Mouse (Mus musculus) stomach, embryonic 14.5 days (tissue): ENCODE measurements around the gene B3galt6. TPM values are rescaled to one million over a fixed set of nuclear protein-coding genes. Genes with fewer than 3 reads are reported as not detected.

Experiments
- ATAC-seq: fragments of 200-750 bp; cut with Nextera tagmentation; 2 replicates; pipeline ENCODE4 v1.8.0; 2017; ENCODE audit warnings: low read depth, moderate TSS enrichment; ENCODE audit not compliant: insufficient number of reproducible peaks, insufficient read depth, low FRiP score
- H3K27ac ChIP-seq: fragments of 300-500 bp; sonication (generic); 2 replicates; pipeline ENCODE4 v1.5.1; 2014; ENCODE audit warnings: mild to moderate bottlenecking, low read length, moderate library complexity, mixed read lengths
- H3K27me3 ChIP-seq: fragments of 300-500 bp; sonication (generic); 2 replicates; pipeline ENCODE4 v1.6.1; 2014; ENCODE audit warnings: low read length, control low read depth, mixed read lengths; ENCODE audit not compliant: control insufficient read depth, insufficient read depth
- H3K36me3 ChIP-seq: fragments of 300-500 bp; sonication (generic); 2 replicates; pipeline ENCODE4 v1.6.1; 2014; ENCODE audit warnings: mild to moderate bottlenecking, control low read depth, low read length, moderate library complexity, mixed read lengths; ENCODE audit not compliant: control insufficient read depth, insufficient read depth
- H3K4me1 ChIP-seq: fragments of 300-500 bp; sonication (generic); 2 replicates; pipeline ENCODE4 v1.6.1; 2014; ENCODE audit warnings: low read length, control low read depth, mixed read lengths; ENCODE audit not compliant: control insufficient read depth, insufficient read depth
- H3K4me2 ChIP-seq: fragments of 300-500 bp; sonication (generic); replicated peaks from 2 replicates; pipeline ENCODE4 v1.6.1; 2014; ENCODE audit warnings: low read depth, low read length, control low read depth
- H3K4me3 ChIP-seq: fragments of 300-500 bp; sonication (generic); 2 replicates; pipeline ENCODE4 v1.5.1; 2014; ENCODE audit warnings: low read depth, low read length, control low read depth
- H3K9ac ChIP-seq: fragments of 300-500 bp; sonication (generic); replicated peaks from 2 replicates; pipeline ENCODE4 v1.6.1; 2014; ENCODE audit warnings: low read depth, mild to moderate bottlenecking, control low read depth, low read length, moderate library complexity, mixed read lengths
- H3K9me3 ChIP-seq: fragments of 300-500 bp; sonication (generic); 2 replicates; pipeline ENCODE4 v1.6.1; 2016; ENCODE audit warnings: low read depth, low read length, control low read depth; ENCODE audit not compliant: control insufficient read depth
- WGBS: fragments of 180-500 bp; shearing (Covaris S2); extraction: QIAGEN DNeasy Blood & Tissue Kit; methylation state at CpG from one replicate; pipeline ENCODE4 v1.1.7; 2014; 5-methylcytosine and 5-hydroxymethylcytosine counted together
- polyA plus RNA-seq: library from polyadenylated mRNA; unstranded; fragments of >200 nt; fragmentation: Nextera tagmentation; extraction: Ambion mirVana; gene quantifications from 2 replicates; pipeline ENCODE4 v1.2.1, GENCODE M21; 2014

The B3galt6 gene
- polyA plus RNA-seq, 1 experiment from 2014 or later, result 18.6 TPM

GRCm38 (mm10) chr4:156030651-156031118, 38.2 kb upstream of the B3galt6 start:
- Histone ChIP-seq H3K36me3 (peaks cover 4% of the 10 kb centered on the region; the same call in 1 of the 2 replicates), H3K27ac (0 out of 2 replicates have a peak overlapping the region, but pooled peaks have one; percentile 7), H3K27me3 (0 out of 2 replicates have a peak, but pooled peaks cover 7% of the 10 kb centered on the region), H3K9ac (peak overlapping the region; percentile 37), H3K4me2 (peak overlapping the region; percentile 64), H3K4me3 (peak overlapping the region; percentile 46), H3K9me3 (no peaks in the 10 kb centered on the region), H3K4me1 (peaks cover 15% of the 10 kb centered on the region)
- no peak for ATAC-seq
- WGBS, result 41% methylated on average over 9 of the region's 9 CpGs

DNA sequence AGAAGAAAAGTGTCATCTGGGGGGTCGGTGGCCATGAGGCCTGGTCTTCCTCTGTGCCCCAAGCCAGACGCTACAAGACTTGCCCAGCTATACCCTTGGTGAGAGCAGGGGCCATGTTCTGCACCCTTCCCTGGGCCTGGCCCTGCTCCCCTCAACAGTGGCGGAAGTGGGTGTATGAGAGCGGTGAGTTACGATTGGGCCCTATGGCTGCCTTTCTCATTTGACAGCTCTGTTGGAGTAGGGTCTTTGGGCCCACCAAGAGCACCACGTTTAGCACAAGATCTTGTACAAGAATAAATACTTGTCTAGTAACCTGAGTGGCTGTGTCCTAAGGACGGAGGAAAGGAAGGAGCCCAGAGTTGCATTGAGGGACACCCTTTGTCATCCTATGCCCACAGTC, 36.1 kb upstream of the B3galt6 start:
- H3K4me2 ChIP-seq, result no peak overlapping the region
- no peak for ATAC-seq
- H3K27ac ChIP-seq, result no peak overlapping the region
- WGBS, result 91% methylated on average over 7 of the region's 7 CpGs
- H3K27me3 ChIP-seq, result no peaks in the 10 kb centered on the region
- H3K4me3 ChIP-seq, result no peak overlapping the region
- no peak overlapping the region for H3K9ac ChIP-seq
- no peaks in the 10 kb centered on the region for H3K9me3 ChIP-seq
- H3K36me3 ChIP-seq, result peaks cover 4% of the 10 kb centered on the region; the same call in 1 of the 2 replicates
- H3K4me1 ChIP-seq, result peaks cover 15% of the 10 kb centered on the region

GRCm38 (mm10) chr4:156026013-156026412, 33.6 kb upstream of the B3galt6 start, which contains the start of gene Tnfrsf18:
Gene Tnfrsf18, plus strand, starts transcription at chr4:156026164.
- Histone ChIP-seq H3K27ac (no peak within 1 kb of the TSS), H3K4me1 (peaks cover 7% of the 10 kb centered on the region; the same call in 1 of the 2 replicates), H3K27me3 (no peaks in the 10 kb centered on the region), H3K9me3 (no peaks in the 10 kb centered on the region), H3K4me2 (no peak within 1 kb of the TSS), H3K36me3 (peaks cover 4% of the 10 kb centered on the region; the same call in 1 of the 2 replicates), H3K9ac (no peak within 1 kb of the TSS), H3K4me3 (no peak within 1 kb of the TSS)
- WGBS, result 41% methylated on average over 4 of the region's 4 CpGs
- peak; percentile 14; the same call in 1 of the 2 replicates for ATAC-seq

DNA sequence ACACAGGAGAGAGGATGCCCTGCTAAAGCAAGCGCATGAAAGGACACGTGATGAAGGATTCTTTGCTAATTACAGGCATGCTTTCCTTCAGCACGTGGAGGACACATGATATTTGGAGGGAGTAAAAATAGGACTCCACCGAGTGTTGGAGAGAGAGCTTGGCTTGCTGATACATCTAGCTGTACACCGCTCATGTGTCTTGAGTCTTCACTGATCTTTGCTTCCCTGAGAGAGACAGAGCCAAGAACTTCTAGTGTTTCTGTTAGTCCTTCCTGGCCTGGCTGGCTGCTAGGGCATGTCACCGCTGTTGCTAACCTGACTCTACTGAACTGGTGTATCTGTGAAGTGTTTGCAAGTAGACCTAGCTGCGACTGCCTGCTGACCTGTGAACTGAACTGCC, 31.7 kb upstream of the B3galt6 start:
- ATAC-seq, result no peak
- WGBS, result 88% methylated on average over 7 of the region's 7 CpGs
- Histone ChIP-seq H3K27me3 (no peaks in the 10 kb centered on the region), H3K4me3 (no peak overlapping the region), H3K4me2 (no peak overlapping the region), H3K9me3 (no peaks in the 10 kb centered on the region), H3K36me3 (peaks cover 4% of the 10 kb centered on the region; the same call in 1 of the 2 replicates), H3K27ac (no peak overlapping the region), H3K4me1 (no peaks in the 10 kb centered on the region), H3K9ac (no peak overlapping the region)

- Histone ChIP-seq H3K27ac (no peak overlapping the region), H3K4me3 (no peak overlapping the region), H3K9ac (no peak overlapping the region), H3K27me3 (no peaks in the 10 kb centered on the region), H3K9me3 (no peaks in the 10 kb centered on the region), H3K36me3 (peaks cover 4% of the 10 kb centered on the region; the same call in 1 of the 2 replicates), H3K4me2 (no peak overlapping the region), H3K4me1 (no peaks in the 10 kb centered on the region)
- 79% methylated on average over 9 of the region's 9 CpGs for WGBS
- no peak for ATAC-seq
These were observed 31.1 kb upstream of the B3galt6 start for GRCm38 (mm10) chr4:156023520-156023919.

GRCm38 (mm10) chr4:156021942-156022419, 29.5 kb upstream of the B3galt6 start:
- no peak overlapping the region for H3K27ac ChIP-seq
- H3K27me3 ChIP-seq, result no peaks in the 10 kb centered on the region
- H3K4me2 ChIP-seq, result no peak overlapping the region
- 52% methylated on average over 9 of the region's 9 CpGs for WGBS
- no peak for ATAC-seq
- H3K9ac ChIP-seq, result no peak overlapping the region
- no peaks in the 10 kb centered on the region for H3K9me3 ChIP-seq
- no peaks in the 10 kb centered on the region for H3K4me1 ChIP-seq
- H3K4me3 ChIP-seq, result no peak overlapping the region
- H3K36me3 ChIP-seq, result no peaks in the 10 kb centered on the region

DNA sequence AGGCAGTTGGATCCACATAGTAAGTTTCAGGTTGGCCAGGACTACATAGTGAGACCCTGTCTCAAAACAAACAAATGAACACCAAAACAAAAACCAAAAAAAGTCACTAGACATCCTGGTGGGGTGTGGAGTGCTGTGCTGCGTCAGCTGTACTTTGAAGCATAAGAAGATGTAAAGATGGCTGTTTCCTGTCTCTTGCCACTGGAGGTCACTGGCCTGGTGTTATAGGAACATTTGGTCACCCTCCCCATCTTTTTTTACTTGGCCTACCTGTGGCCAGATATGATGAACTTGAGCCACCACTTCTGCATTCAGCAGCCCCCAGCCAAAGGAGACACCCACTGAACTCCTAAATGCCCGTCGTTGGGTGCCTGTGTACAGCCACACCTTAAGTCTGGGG, 28.9 kb upstream of the B3galt6 start:
- no peak for ATAC-seq
- no peaks in the 10 kb centered on the region for H3K9me3 ChIP-seq
- H3K4me3 ChIP-seq, result no peak overlapping the region
- H3K4me1 ChIP-seq, result no peaks in the 10 kb centered on the region
- H3K9ac ChIP-seq, result no peak overlapping the region
- H3K4me2 ChIP-seq, result no peak overlapping the region
- 66% methylated on average over 3 of the region's 3 CpGs for WGBS
- H3K27ac ChIP-seq, result no peak overlapping the region
- H3K27me3 ChIP-seq, result no peaks in the 10 kb centered on the region
- H3K36me3 ChIP-seq, result no peaks in the 10 kb centered on the region

DNA sequence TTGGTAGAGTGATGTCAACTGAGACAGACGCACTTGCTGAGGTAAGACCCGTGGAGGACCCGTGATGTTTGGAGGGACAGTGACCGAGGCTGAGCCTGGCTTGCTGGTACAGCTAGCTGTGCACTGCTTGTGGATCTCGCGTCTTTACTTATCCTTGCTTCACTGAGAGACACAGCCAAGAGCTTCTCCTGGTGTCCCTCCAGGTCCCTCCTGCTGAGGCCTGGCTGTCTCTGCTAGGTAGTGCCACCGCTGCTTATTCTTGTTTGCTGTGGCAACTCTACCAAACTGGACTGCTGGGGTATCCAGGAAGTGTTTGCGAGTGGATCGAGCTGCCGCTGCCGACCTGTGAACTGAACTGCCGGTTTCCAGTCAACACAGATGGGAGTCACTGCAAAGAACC, 27.3 kb upstream of the B3galt6 start:
- 88% methylated on average over 12 of the region's 12 CpGs for WGBS

DNA sequence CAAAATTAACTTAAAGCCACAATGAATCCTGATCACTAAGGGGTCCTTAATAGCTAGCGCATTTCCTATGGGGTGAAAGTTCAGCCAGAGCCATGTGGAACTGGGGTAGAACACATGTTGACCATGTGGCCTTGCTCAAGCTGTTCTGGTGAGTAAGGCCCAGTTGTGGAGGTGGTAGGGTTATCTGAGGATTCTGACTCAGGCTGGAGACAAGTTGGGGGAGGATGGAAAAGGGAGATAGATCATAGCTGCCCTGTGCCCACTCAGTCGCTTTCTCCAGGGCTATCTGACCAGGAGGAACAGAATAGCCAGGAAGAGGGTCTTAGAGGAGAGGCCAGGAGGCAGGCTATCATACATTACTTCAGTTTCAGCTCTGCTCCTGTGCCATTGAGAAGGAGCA, 22.0 kb upstream of the B3galt6 start:
- ATAC-seq, result no peak

More for the DNA sequence above, 27.3 kb upstream of the B3galt6 start:
- no peaks in the 10 kb centered on the region for H3K9me3 ChIP-seq
- no peaks in the 10 kb centered on the region for H3K27me3 ChIP-seq
- no peak overlapping the region for H3K4me3 ChIP-seq
- no peaks in the 10 kb centered on the region for H3K4me1 ChIP-seq
- no peak overlapping the region for H3K27ac ChIP-seq
- no peak overlapping the region for H3K4me2 ChIP-seq
- ATAC-seq, result no peak
- no peak overlapping the region for H3K9ac ChIP-seq
- H3K36me3 ChIP-seq, result no peaks in the 10 kb centered on the region; the same call in 1 of the 2 replicates

More for the DNA sequence above, 22.0 kb upstream of the B3galt6 start:
- Histone ChIP-seq H3K9me3 (no peaks in the 10 kb centered on the region), H3K9ac (no peak overlapping the region), H3K36me3 (peaks cover 30% of the 10 kb centered on the region), H3K4me3 (no peak overlapping the region), H3K4me2 (no peak overlapping the region), H3K27ac (no peak overlapping the region), H3K27me3 (no peaks in the 10 kb centered on the region), H3K4me1 (no peaks in the 10 kb centered on the region)
- 93% methylated on average over 2 of the region's 2 CpGs for WGBS
